Mouse (Mus musculus): ENCODE results near the gene Mfap4. TPM values are rescaled to one million over a fixed set of nuclear protein-coding genes. Genes with fewer than 3 reads are reported as not detected.

Gene Mfap4
- polyA plus RNA-seq, 1 experiment from 2014 or later = 2,309 TPM

DNA sequence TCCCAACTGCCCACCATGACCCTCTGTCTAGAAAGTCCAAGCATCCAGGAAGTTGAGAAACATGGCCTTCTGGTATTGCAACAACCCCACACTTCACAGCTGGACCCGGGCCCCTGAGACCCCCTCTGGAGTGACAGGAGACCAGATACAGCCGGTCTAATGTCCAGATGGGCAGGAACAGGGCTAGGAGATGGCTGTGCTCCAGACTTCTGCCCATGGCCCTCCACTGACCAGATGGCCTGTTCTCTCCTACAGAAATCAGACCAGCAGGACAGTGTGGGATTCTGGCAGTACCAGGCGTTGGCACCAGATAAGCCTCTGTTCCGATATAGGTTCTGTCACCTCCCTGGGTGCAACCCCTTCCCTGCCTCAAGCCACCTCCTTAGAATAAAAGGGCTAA, 16.7 kb upstream of the Mfap4 start:
- ATAC-seq (peak; percentile 88), DNase-seq (ENCODE audit: low spot score) (peak; percentile 77)
- Histone ChIP-seq H3K4me2 (replicated peaks; ENCODE audit: low read depth, low read length) (no peak overlapping the region), H3K4me1 (ENCODE audit: insufficient read depth, low read depth, low read length) (0 out of 2 replicates have a peak, but pooled peaks cover 3% of the 10 kb centered on the region), H3K9me3 (ENCODE audit: low read length) (no peaks in the 10 kb centered on the region), H3K4me3 (ENCODE audit: low read depth, low read length) (no peak overlapping the region), H3K36me3 (ENCODE audit: insufficient read depth, low read length) (no peaks in the 10 kb centered on the region), H3K27ac (ENCODE audit: low read length) (peak overlapping the region; percentile 69), H3K27me3 (replicated peaks; ENCODE audit: insufficient read depth, low read length) (no peaks in the 10 kb centered on the region), H3K9ac (replicated peaks; ENCODE audit: low read depth) (no peak overlapping the region)
- 68% methylated on average over 4 of the region's 4 CpGs for WGBS
- TF ChIP-seq EP300 (IDR thresholded peaks at IDR 0.05) (peak; percentile 81), CTCF (IDR thresholded peaks at IDR 0.05) (no peak)

DNA sequence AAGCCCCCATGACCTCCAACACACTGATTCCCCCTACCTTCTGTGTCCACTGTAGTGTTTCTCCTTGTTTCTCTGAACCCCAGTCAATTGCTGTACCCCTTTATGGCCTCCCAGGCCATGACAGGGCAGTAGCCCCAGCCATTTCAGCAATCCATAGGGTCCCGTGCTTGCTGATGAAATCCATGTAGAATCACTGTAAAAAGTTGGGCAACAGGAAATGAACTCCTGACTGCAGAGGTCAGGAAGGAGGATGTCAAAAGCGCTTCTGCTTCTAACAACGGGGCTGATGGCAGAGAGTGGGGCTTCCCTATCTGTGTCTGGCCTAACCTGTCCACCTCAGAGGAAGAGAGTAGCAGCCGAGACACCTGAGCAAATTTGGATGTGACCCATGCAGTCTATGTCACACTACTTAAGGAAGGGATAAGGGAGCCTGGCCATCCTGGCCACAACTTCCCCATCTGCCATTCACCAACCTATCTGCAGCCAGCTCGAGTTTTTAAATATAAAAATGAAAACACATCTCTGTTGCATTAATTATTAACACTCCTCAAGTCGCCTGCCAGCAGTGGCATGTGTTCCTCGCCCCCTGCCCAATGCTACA, 15.8 kb upstream of the Mfap4 start:
- Histone ChIP-seq H3K9me3 (ENCODE audit: low read length) (no peaks in the 10 kb centered on the region), H3K36me3 (ENCODE audit: insufficient read depth, low read length) (no peaks in the 10 kb centered on the region), H3K9ac (replicated peaks; ENCODE audit: low read depth) (no peak overlapping the region), H3K4me3 (ENCODE audit: low read depth, low read length) (no peak overlapping the region), H3K4me1 (ENCODE audit: insufficient read depth, low read depth, low read length) (0 out of 2 replicates have a peak, but pooled peaks cover 3% of the 10 kb centered on the region), H3K27me3 (replicated peaks; ENCODE audit: insufficient read depth, low read length) (no peaks in the 10 kb centered on the region), H3K4me2 (replicated peaks; ENCODE audit: low read depth, low read length) (no peak overlapping the region), H3K27ac (ENCODE audit: low read length) (peak overlapping the region; percentile 69)
- DNase-seq (ENCODE audit: low spot score) (peak; percentile 81), ATAC-seq (peak; percentile 47)
- 34% methylated on average over 7 of the region's 7 CpGs for WGBS
- TF ChIP-seq CTCF (IDR thresholded peaks at IDR 0.05) (no peak), EP300 (IDR thresholded peaks at IDR 0.05) (peak; percentile 53; the same call in 1 of the 2 replicates)

DNA sequence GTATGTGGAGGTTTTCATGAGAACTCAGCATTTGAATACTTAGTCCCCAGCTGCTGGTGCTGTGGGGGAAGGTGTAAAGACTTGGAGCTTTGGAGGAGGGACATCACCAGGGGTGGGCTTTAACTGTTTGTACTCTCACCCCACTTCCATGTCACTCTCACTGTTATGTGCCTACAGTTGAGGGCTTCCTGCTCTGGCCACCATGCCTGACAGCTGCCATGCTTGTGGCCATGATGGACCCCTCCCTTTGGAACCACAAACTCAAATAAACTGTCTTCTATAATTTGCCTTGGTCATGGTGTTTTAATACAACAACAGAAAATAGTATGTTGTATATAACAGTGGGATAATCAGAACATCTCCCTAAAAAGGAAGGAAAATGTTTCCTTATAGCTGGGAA, 14.4 kb upstream of the Mfap4 start:
- Histone ChIP-seq H3K4me1 (ENCODE audit: insufficient read depth, low read depth, low read length) (0 out of 2 replicates have a peak, but pooled peaks cover 3% of the 10 kb centered on the region), H3K36me3 (ENCODE audit: insufficient read depth, low read length) (no peaks in the 10 kb centered on the region), H3K4me2 (replicated peaks; ENCODE audit: low read depth, low read length) (no peak overlapping the region), H3K9me3 (ENCODE audit: low read length) (no peaks in the 10 kb centered on the region), H3K9ac (replicated peaks; ENCODE audit: low read depth) (no peak overlapping the region), H3K27ac (ENCODE audit: low read length) (no peak overlapping the region), H3K27me3 (replicated peaks; ENCODE audit: insufficient read depth, low read length) (no peaks in the 10 kb centered on the region), H3K4me3 (ENCODE audit: low read depth, low read length) (no peak overlapping the region)
- DNase-seq (ENCODE audit: low spot score) (no peak), ATAC-seq (no peak)
- TF ChIP-seq CTCF (IDR thresholded peaks at IDR 0.05) (no peak), EP300 (IDR thresholded peaks at IDR 0.05) (no peak)

DNA sequence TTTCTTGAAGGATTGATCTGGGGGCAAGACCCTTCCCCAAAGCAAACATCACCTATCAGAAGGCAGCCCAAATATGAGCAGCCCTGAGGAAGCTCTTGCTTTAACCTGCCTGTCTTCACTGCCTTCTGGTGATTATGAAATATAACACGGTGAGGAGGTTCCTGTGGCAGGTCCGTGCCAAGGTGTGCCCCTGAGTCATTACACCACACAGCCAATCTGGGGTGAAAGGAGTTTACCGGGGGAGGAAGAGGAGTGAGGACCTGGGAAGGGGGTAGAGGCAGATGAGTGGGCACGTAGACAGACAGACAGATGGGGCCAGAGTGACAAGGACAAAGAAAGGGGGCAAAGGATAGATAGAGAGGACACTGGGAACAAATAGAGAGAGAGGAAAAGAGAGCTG, 11.6 kb upstream of the Mfap4 start:
- DNase-seq (ENCODE audit: low spot score) (no peak), ATAC-seq (no peak)
- 66% methylated on average over 4 of the region's 4 CpGs for WGBS
- no peaks in the 10 kb centered on the region for H3K36me3 ChIP-seq (ENCODE audit: insufficient read depth, low read length)
- no peak overlapping the region for H3K4me3 ChIP-seq (ENCODE audit: low read depth, low read length)
- no peak for TF ChIP-seq CTCF (IDR thresholded peaks at IDR 0.05)
- TF ChIP-seq EP300 (IDR thresholded peaks at IDR 0.05) = no peak
- H3K27ac ChIP-seq (ENCODE audit: low read length) = no peak overlapping the region
- no peaks in the 10 kb centered on the region for H3K9me3 ChIP-seq (ENCODE audit: low read length)
- no peaks in the 10 kb centered on the region for H3K27me3 ChIP-seq (replicated peaks; ENCODE audit: insufficient read depth, low read length)
- 0 out of 2 replicates have a peak, but pooled peaks cover 3% of the 10 kb centered on the region for H3K4me1 ChIP-seq (ENCODE audit: insufficient read depth, low read depth, low read length)
- H3K9ac ChIP-seq (replicated peaks; ENCODE audit: low read depth) = no peak overlapping the region
- no peak overlapping the region for H3K4me2 ChIP-seq (replicated peaks; ENCODE audit: low read depth, low read length)

DNA sequence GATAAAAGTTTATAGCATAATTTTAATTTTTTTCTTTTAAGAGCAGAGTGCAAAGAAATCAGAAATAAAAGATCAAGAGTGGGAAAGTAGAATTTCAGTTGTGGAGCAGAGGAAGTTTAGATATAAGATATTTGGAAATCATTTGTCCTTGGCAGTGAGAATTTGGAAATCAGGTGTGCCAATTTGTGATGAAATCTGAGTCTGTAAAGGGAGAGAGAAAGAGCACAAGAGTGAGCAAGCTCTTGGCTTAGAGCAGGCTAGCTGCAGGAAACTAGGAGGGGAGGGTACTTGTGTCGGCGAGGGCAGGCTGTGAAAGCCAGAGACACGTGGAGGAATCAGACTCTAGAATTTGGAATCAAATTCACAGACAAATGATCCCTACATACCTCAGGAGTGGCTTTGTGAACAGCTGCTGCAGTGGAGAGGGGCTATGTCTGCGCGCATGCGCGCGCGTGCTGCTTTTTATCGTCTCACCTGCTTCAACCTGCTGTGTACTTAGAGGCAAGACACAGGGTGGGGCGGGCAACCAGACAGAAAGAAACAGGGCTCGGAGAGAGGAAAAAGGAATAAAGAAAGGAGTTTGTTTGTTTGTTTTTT, 8.3 kb upstream of the Mfap4 start:
- 0 out of 2 replicates have a peak, but pooled peaks have one; percentile 37 for ATAC-seq
- Histone ChIP-seq H3K4me1 (ENCODE audit: insufficient read depth, low read depth, low read length) (no peaks in the 10 kb centered on the region), H3K4me2 (replicated peaks; ENCODE audit: low read depth, low read length) (peak overlapping the region; percentile 48), H3K9me3 (ENCODE audit: low read length) (no peaks in the 10 kb centered on the region), H3K4me3 (ENCODE audit: low read depth, low read length) (peak overlapping the region; percentile 17; the same call in 1 of the 2 replicates), H3K9ac (replicated peaks; ENCODE audit: low read depth) (no peak overlapping the region), H3K27ac (ENCODE audit: low read length) (no peak overlapping the region), H3K27me3 (replicated peaks; ENCODE audit: insufficient read depth, low read length) (no peaks in the 10 kb centered on the region), H3K36me3 (ENCODE audit: insufficient read depth, low read length) (no peaks in the 10 kb centered on the region)
- WGBS = 35% methylated on average over 12 of the region's 12 CpGs
- TF ChIP-seq CTCF (IDR thresholded peaks at IDR 0.05) = no peak
- no peak for TF ChIP-seq EP300 (IDR thresholded peaks at IDR 0.05)
- peak; percentile 65 for DNase-seq (ENCODE audit: low spot score)

DNA sequence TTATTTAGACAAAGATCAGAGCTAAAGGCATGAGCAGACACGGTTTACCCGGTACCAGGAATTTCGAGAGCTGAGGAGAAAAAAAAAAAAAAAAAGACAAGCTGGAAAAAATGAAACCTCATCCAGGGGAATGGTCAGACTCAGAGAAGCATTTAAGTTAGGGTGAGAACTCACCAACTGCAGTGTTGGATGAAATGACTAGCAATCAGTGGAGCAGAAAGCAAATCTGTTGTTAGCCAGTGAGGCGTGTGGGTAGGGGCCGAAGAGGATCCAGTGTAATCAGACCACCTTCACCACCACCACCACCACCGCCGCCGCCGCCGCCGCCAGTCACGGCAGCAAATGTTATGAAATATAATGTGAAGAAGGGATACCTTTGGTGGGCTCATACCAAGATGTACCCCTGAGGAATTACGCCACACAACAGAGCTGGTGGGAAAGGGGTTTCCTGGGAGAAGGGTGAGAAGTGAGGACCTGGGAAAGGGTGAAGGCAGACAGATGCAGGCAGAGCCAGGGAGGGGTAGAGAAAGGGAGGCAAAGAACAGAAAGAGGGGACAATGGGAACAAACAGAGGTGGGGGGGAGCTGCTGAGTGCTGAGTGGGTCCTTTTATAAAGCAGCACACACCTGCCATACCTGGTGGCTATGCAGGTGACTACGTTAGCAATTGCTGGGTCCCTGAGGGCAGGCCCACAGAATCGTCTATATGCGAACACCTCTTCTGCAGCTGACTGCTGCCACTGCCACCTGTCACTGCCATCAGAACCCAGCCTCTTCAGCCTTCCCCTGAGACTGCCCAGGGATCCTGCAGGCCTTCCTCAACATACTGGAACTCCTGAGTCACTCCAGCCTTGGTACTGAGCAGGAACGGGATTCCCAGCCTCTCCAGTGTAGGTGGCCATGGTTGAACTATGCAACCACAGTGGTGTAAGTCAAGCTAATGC, 7.4 kb upstream of the Mfap4 start:
- H3K4me3 ChIP-seq (ENCODE audit: low read depth, low read length) = peak overlapping the region; percentile 17; the same call in 1 of the 2 replicates
- no peaks in the 10 kb centered on the region for H3K27me3 ChIP-seq (replicated peaks; ENCODE audit: insufficient read depth, low read length)

More for the DNA sequence above, 7.4 kb upstream of the Mfap4 start:
- H3K4me1 ChIP-seq (ENCODE audit: insufficient read depth, low read depth, low read length) = no peaks in the 10 kb centered on the region
- ATAC-seq = no peak
- H3K36me3 ChIP-seq (ENCODE audit: insufficient read depth, low read length) = no peaks in the 10 kb centered on the region
- no peak for DNase-seq (ENCODE audit: low spot score)
- H3K4me2 ChIP-seq (replicated peaks; ENCODE audit: low read depth, low read length) = peak overlapping the region; percentile 48
- H3K27ac ChIP-seq (ENCODE audit: low read length) = no peak overlapping the region
- no peaks in the 10 kb centered on the region for H3K9me3 ChIP-seq (ENCODE audit: low read length)
- no peak overlapping the region for H3K9ac ChIP-seq (replicated peaks; ENCODE audit: low read depth)
- 60% methylated on average over 17 of the region's 17 CpGs for WGBS
- TF ChIP-seq CTCF (IDR thresholded peaks at IDR 0.05) = no peak
- no peak for TF ChIP-seq EP300 (IDR thresholded peaks at IDR 0.05)

Data from lung, postnatal 0 days (tissue).